Mouse (Mus musculus): Measurements from ENCODE around the gene Ubash3b. TPM values are rescaled to one million over a fixed set of nuclear protein-coding genes. Genes with fewer than 3 reads are reported as not detected.

Gene Ubash3b
- polyA plus RNA-seq, 1 experiment from 2014 or later: 12.1 TPM

GRCm38 (mm10) chr9:41148600-41148999, 12.9 kb downstream of the Ubash3b start:
- H3K4me3 ChIP-seq (replicated peaks): no peak overlapping the region
- H3K9me3 ChIP-seq: no peaks in the 10 kb centered on the region
- no peak overlapping the region for H3K4me2 ChIP-seq (replicated peaks)
- WGBS: 79% methylated on average over 7 of the region's 7 CpGs
- H3K4me1 ChIP-seq (replicated peaks): peaks cover 31% of the 10 kb centered on the region
- no peaks in the 10 kb centered on the region for H3K36me3 ChIP-seq
- no peaks in the 10 kb centered on the region for H3K27me3 ChIP-seq
- ATAC-seq: peak; percentile 27; the same call in 1 of the 2 replicates
- no peak overlapping the region for H3K27ac ChIP-seq
- H3K9ac ChIP-seq (replicated peaks): no peak overlapping the region

GRCm38 (mm10) chr9:41147203-41147842, 14.2 kb downstream of the Ubash3b start:
- Histone ChIP-seq H3K9ac (replicated peaks) (0 out of 2 replicates have a peak overlapping the region, but pooled peaks have one; percentile 7), H3K27me3 (no peaks in the 10 kb centered on the region), H3K36me3 (no peaks in the 10 kb centered on the region), H3K4me2 (replicated peaks) (0 out of 2 replicates have a peak overlapping the region, but pooled peaks have one; percentile 9), H3K27ac (no peak overlapping the region; the same call in 1 of the 2 replicates), H3K4me3 (replicated peaks) (no peak overlapping the region), H3K9me3 (no peaks in the 10 kb centered on the region), H3K4me1 (replicated peaks) (peaks cover 31% of the 10 kb centered on the region)
- ATAC-seq: no peak
- 28% methylated on average over 13 of the region's 13 CpGs for WGBS

GRCm38 (mm10) chr9:41143825-41144224, 17.7 kb downstream of the Ubash3b start:
- no peak overlapping the region for H3K4me3 ChIP-seq (replicated peaks)
- H3K27me3 ChIP-seq: no peaks in the 10 kb centered on the region
- no peak overlapping the region for H3K4me2 ChIP-seq (replicated peaks)
- 94% methylated on average over 15 of the region's 15 CpGs for WGBS
- no peak overlapping the region for H3K9ac ChIP-seq (replicated peaks)
- no peak for ATAC-seq
- no peaks in the 10 kb centered on the region for H3K36me3 ChIP-seq
- peaks cover 18% of the 10 kb centered on the region for H3K4me1 ChIP-seq (replicated peaks)
- H3K27ac ChIP-seq: no peak overlapping the region
- H3K9me3 ChIP-seq: no peaks in the 10 kb centered on the region

GRCm38 (mm10) chr9:41143115-41143514, 18.4 kb downstream of the Ubash3b start:
- no peaks in the 10 kb centered on the region for H3K9me3 ChIP-seq
- no peaks in the 10 kb centered on the region for H3K36me3 ChIP-seq
- no peak overlapping the region for H3K9ac ChIP-seq (replicated peaks)
- no peak overlapping the region for H3K4me3 ChIP-seq (replicated peaks)
- no peak for ATAC-seq
- WGBS: 89% methylated on average over 3 of the region's 3 CpGs
- H3K4me2 ChIP-seq (replicated peaks): no peak overlapping the region
- H3K27me3 ChIP-seq: no peaks in the 10 kb centered on the region
- peaks cover 16% of the 10 kb centered on the region for H3K4me1 ChIP-seq (replicated peaks)
- no peak overlapping the region for H3K27ac ChIP-seq

GRCm38 (mm10) chr9:41141026-41141425, 20.5 kb downstream of the Ubash3b start:
- H3K4me3 ChIP-seq (replicated peaks): no peak overlapping the region
- no peaks in the 10 kb centered on the region for H3K36me3 ChIP-seq
- no peak overlapping the region for H3K4me2 ChIP-seq (replicated peaks)
- no peak overlapping the region for H3K9ac ChIP-seq (replicated peaks)
- no peaks in the 10 kb centered on the region for H3K9me3 ChIP-seq
- H3K27me3 ChIP-seq: no peaks in the 10 kb centered on the region
- no peaks in the 10 kb centered on the region for H3K4me1 ChIP-seq (replicated peaks)
- whole genome bisulfite sequencing: 92% methylated on average over 2 of the region's 2 CpGs
- no peak overlapping the region for H3K27ac ChIP-seq
- ATAC-seq: no peak

GRCm38 (mm10) chr9:41138987-41139808, 22.3 kb downstream of the Ubash3b start:
- ATAC-seq: no peak
- H3K36me3 ChIP-seq: no peaks in the 10 kb centered on the region

GRCm38 (mm10) chr9:41136691-41137467, 24.6 kb downstream of the Ubash3b start:
- no peak for ATAC-seq
- Histone ChIP-seq H3K9ac (replicated peaks) (no peak overlapping the region), H3K4me2 (replicated peaks) (no peak overlapping the region), H3K4me1 (replicated peaks) (no peaks in the 10 kb centered on the region), H3K4me3 (replicated peaks) (no peak overlapping the region), H3K27ac (no peak overlapping the region), H3K27me3 (no peaks in the 10 kb centered on the region), H3K36me3 (no peaks in the 10 kb centered on the region), H3K9me3 (no peaks in the 10 kb centered on the region)
- WGBS: 79% methylated on average over 7 of the region's 7 CpGs

More at GRCm38 (mm10) chr9:41138987-41139808, 22.3 kb downstream of the Ubash3b start:
- Histone ChIP-seq H3K9ac (replicated peaks) (no peak overlapping the region), H3K4me2 (replicated peaks) (no peak overlapping the region), H3K27ac (no peak overlapping the region), H3K4me3 (replicated peaks) (no peak overlapping the region), H3K27me3 (no peaks in the 10 kb centered on the region), H3K4me1 (replicated peaks) (no peaks in the 10 kb centered on the region), H3K9me3 (no peaks in the 10 kb centered on the region)
- 88% methylated on average over 6 of the region's 6 CpGs for WGBS

GRCm38 (mm10) chr9:41136273-41136672, 25.2 kb downstream of the Ubash3b start:
- H3K27ac ChIP-seq: no peak overlapping the region
- no peaks in the 10 kb centered on the region for H3K9me3 ChIP-seq
- no peaks in the 10 kb centered on the region for H3K4me1 ChIP-seq (replicated peaks)
- WGBS: 94% methylated on average over 2 of the region's 2 CpGs
- no peaks in the 10 kb centered on the region for H3K36me3 ChIP-seq
- no peak overlapping the region for H3K4me2 ChIP-seq (replicated peaks)
- H3K27me3 ChIP-seq: no peaks in the 10 kb centered on the region
- no peak for ATAC-seq
- no peak overlapping the region for H3K9ac ChIP-seq (replicated peaks)
- no peak overlapping the region for H3K4me3 ChIP-seq (replicated peaks)

GRCm38 (mm10) chr9:41134907-41135306, 26.6 kb downstream of the Ubash3b start:
- H3K4me3 ChIP-seq (replicated peaks): no peak overlapping the region
- H3K36me3 ChIP-seq: no peaks in the 10 kb centered on the region
- WGBS: 87% methylated on average over 4 of the region's 4 CpGs
- ATAC-seq: no peak
- H3K9ac ChIP-seq (replicated peaks): no peak overlapping the region
- H3K27me3 ChIP-seq: no peaks in the 10 kb centered on the region
- H3K27ac ChIP-seq: no peak overlapping the region
- H3K9me3 ChIP-seq: no peaks in the 10 kb centered on the region
- peaks cover 3% of the 10 kb centered on the region; the same call in 1 of the 2 replicates for H3K4me1 ChIP-seq (replicated peaks)
- no peak overlapping the region for H3K4me2 ChIP-seq (replicated peaks)

GRCm38 (mm10) chr9:41130563-41130962, 30.9 kb downstream of the Ubash3b start:
- Histone ChIP-seq H3K4me3 (replicated peaks) (no peak overlapping the region), H3K4me1 (replicated peaks) (peaks cover 9% of the 10 kb centered on the region; the same call in 1 of the 2 replicates), H3K36me3 (no peaks in the 10 kb centered on the region), H3K9ac (replicated peaks) (no peak overlapping the region), H3K4me2 (replicated peaks) (no peak overlapping the region), H3K27me3 (no peaks in the 10 kb centered on the region), H3K9me3 (no peaks in the 10 kb centered on the region), H3K27ac (no peak overlapping the region)
- 91% methylated on average over 8 of the region's 8 CpGs for WGBS
- no peak for ATAC-seq

- ATAC-seq: no peak
- no peaks in the 10 kb centered on the region for H3K9me3 ChIP-seq
- WGBS: 66% methylated on average over 10 of the region's 10 CpGs
- no peak overlapping the region for H3K9ac ChIP-seq (replicated peaks)
- no peaks in the 10 kb centered on the region for H3K36me3 ChIP-seq
- H3K4me1 ChIP-seq (replicated peaks): peaks cover 9% of the 10 kb centered on the region; the same call in 1 of the 2 replicates
- no peaks in the 10 kb centered on the region for H3K27me3 ChIP-seq
- no peak overlapping the region for H3K27ac ChIP-seq
- H3K4me3 ChIP-seq (replicated peaks): no peak overlapping the region
- H3K4me2 ChIP-seq (replicated peaks): no peak overlapping the region
Observed at GRCm38 (mm10) chr9:41129802-41130480, 31.6 kb downstream of the Ubash3b start.
